Mouse (Mus musculus) liver, embryonic 16.5 days (tissue): Measurements from ENCODE around the gene Mus81. TPM values are rescaled to one million over a fixed set of nuclear protein-coding genes. Genes with fewer than 3 reads are reported as not detected.

ENCODE experiments used
- ATAC-seq: fragments of 200-750 bp; cut with Nextera tagmentation; 2 replicates; pipeline ENCODE4 v1.8.0; 2017; ENCODE audit warnings: low read depth, mild to moderate bottlenecking, moderate number of reproducible peaks, moderate library complexity
- H3K27ac ChIP-seq: fragments of 300-500 bp; sonication (generic); 2 replicates; pipeline ENCODE4 v1.5.1; 2014; ENCODE audit warnings: mild to moderate bottlenecking, low read length
- H3K27me3 ChIP-seq: fragments of 300-500 bp; sonication (generic); 2 replicates; pipeline ENCODE4 v1.6.1; 2014; ENCODE audit warnings: low read depth, low read length, mixed read lengths; ENCODE audit not compliant: control insufficient read depth, insufficient read depth
- H3K36me3 ChIP-seq: fragments of 300-500 bp; sonication (generic); 2 replicates; pipeline ENCODE4 v1.6.1; 2014; ENCODE audit warnings: mild to moderate bottlenecking; ENCODE audit not compliant: control insufficient read depth, insufficient read depth
- H3K4me1 ChIP-seq: fragments of 300-500 bp; sonication (generic); 2 replicates; pipeline ENCODE4 v1.6.1; 2014; ENCODE audit warnings: low read depth, low read length, mixed read lengths; ENCODE audit not compliant: control insufficient read depth
- H3K4me2 ChIP-seq: fragments of 300-500 bp; sonication (generic); 2 replicates; pipeline ENCODE4 v1.6.1; 2014; ENCODE audit warnings: low read depth, low read length, mixed read lengths
- H3K4me3 ChIP-seq: fragments of 300-500 bp; sonication (generic); 2 replicates; pipeline ENCODE4 v1.5.1; 2014; ENCODE audit warnings: low read depth, mild to moderate bottlenecking, low read length
- H3K9ac ChIP-seq: fragments of 300-500 bp; sonication (generic); 2 replicates; pipeline ENCODE4 v1.6.1; 2014; ENCODE audit warnings: low read depth, low read length
- H3K9me3 ChIP-seq: fragments of 300-500 bp; sonication (generic); replicated peaks from 2 replicates; pipeline ENCODE4 v1.6.1; 2016; ENCODE audit warnings: low read length; ENCODE audit not compliant: control insufficient read depth
- WGBS: fragments of 180-500 bp; shearing (Covaris S2); extraction: QIAGEN DNeasy Blood & Tissue Kit; methylation state at CpG from one replicate; pipeline ENCODE4 v1.1.7; 2014; ENCODE audit not compliant: insufficient replicate concordance; 5-methylcytosine and 5-hydroxymethylcytosine counted together
- polyA plus RNA-seq: library from polyadenylated mRNA; unstranded; fragments of >200 nt; fragmentation: Nextera tagmentation; extraction: Ambion mirVana; gene quantifications from 2 replicates; pipeline ENCODE4 v1.2.1, GENCODE M21; 2015

Mus81 gene
- polyA plus RNA-seq, 1 experiment from 2014 or later, result 15.6 TPM

GRCm38 (mm10) chr19:5445747-5446146 lies 42.5 kb downstream of the Mus81 start:
- WGBS, result 70% methylated on average over 5 of the region's 5 CpGs
- Histone ChIP-seq H3K36me3 (no peaks in the 10 kb centered on the region), H3K4me2 (no peak overlapping the region), H3K4me3 (no peak overlapping the region), H3K27ac (no peak overlapping the region), H3K9ac (no peak overlapping the region), H3K9me3 (no peaks in the 10 kb centered on the region), H3K4me1 (peaks cover 22% of the 10 kb centered on the region), H3K27me3 (peaks cover 49% of the 10 kb centered on the region)
- no peak for ATAC-seq

DNA sequence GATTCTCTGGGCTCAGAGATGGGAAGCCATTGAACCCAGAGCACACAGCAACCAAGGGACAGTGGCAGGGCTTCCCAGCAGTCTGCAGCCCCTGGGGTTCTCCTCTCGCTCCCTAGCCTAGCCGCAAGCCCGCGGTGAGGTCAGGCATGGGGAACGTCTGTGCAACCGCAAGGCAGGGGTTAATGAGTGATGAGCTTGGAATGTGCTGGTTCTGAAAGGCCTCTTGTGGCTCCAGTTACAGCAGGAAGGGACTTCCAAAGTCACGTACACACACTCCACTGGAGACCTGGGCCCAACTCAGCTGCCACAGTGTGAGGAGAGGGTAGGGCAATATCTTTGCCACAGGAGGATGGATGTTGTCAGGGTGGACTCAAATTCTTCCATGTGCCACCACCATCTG lies 43.2 kb downstream of the Mus81 start:
- H3K27me3 ChIP-seq, result peaks cover 42% of the 10 kb centered on the region
- 42% methylated on average over 7 of the region's 7 CpGs for WGBS
- H3K9ac ChIP-seq, result no peak overlapping the region
- H3K27ac ChIP-seq, result no peak overlapping the region
- H3K36me3 ChIP-seq, result no peaks in the 10 kb centered on the region
- no peak overlapping the region for H3K4me2 ChIP-seq
- peaks cover 22% of the 10 kb centered on the region for H3K4me1 ChIP-seq
- H3K9me3 ChIP-seq, result no peaks in the 10 kb centered on the region; the same call in 1 of the 2 replicates
- no peak for ATAC-seq
- H3K4me3 ChIP-seq, result no peak overlapping the region

- Histone ChIP-seq H3K4me3 (no peak overlapping the region), H3K9ac (no peak overlapping the region), H3K36me3 (no peaks in the 10 kb centered on the region), H3K27me3 (peaks cover 37% of the 10 kb centered on the region), H3K27ac (no peak overlapping the region), H3K4me1 (peaks cover 22% of the 10 kb centered on the region), H3K4me2 (no peak overlapping the region), H3K9me3 (no peaks in the 10 kb centered on the region; the same call in 1 of the 2 replicates)
- WGBS, result 49% methylated on average over 9 of the region's 9 CpGs
- no peak for ATAC-seq
Measured at GRCm38 (mm10) chr19:5444371-5444908, 43.8 kb downstream of the Mus81 start.

GRCm38 (mm10) chr19:5433951-5434350 lies 54.3 kb downstream of the Mus81 start:
- 52% methylated on average over 7 of the region's 7 CpGs for WGBS
- Histone ChIP-seq H3K9me3 (no peaks in the 10 kb centered on the region), H3K36me3 (no peaks in the 10 kb centered on the region), H3K4me3 (no peak overlapping the region; the same call in 1 of the 2 replicates), H3K27ac (no peak overlapping the region), H3K9ac (no peak overlapping the region), H3K27me3 (no peaks in the 10 kb centered on the region), H3K4me2 (peak overlapping the region; percentile 63), H3K4me1 (peaks cover 8% of the 10 kb centered on the region)
- ATAC-seq, result no peak

DNA sequence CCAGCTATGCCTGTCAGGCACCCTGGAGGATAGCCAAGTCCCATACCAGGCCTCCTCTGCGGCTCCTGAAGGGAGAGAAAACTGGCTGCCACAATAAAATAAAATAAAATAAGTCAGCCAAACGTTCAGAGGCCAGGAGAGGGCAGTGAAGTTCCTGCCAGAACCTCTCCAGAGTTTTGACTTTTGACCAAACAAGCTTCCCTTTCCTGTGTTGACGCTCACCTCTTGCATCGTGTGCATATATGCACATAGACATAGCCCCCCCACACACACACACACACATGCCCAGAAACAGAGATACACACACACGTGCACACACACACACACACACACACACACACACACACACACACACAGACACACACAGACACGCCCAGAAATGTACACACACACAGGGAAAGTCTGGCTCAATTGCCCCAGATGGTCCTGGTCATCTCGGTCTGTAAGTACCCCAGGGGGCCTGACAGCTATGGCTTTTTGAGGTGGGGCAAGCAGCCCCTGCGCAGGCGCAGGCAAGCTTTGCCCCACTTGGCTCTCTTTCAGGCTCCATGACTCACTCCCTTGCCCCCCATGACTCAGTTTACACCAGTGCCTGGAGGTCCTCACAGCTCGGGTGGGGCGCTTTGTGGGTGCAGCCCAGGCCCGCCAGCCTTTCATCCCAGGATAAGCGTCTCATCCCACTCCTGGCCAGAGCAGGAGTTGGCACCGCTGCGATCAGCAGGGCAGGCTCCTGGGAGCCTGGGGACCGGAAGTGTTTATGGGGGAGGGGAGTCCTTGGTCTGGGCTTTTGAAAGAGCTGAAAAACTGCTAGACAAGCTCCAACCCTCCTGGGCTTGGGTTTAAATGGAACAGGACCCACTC lies 55.0 kb downstream of the Mus81 start:
- H3K36me3 ChIP-seq, result no peaks in the 10 kb centered on the region
- H3K4me2 ChIP-seq, result peak overlapping the region; percentile 63
- no peaks in the 10 kb centered on the region for H3K27me3 ChIP-seq
- no peaks in the 10 kb centered on the region for H3K9me3 ChIP-seq
- peak; percentile 60 for ATAC-seq
- H3K4me1 ChIP-seq, result peaks cover 8% of the 10 kb centered on the region
- peak overlapping the region; percentile 19; the same call in 1 of the 2 replicates for H3K9ac ChIP-seq
- H3K27ac ChIP-seq, result peak overlapping the region; percentile 29; the same call in 1 of the 2 replicates
- WGBS, result 4% methylated on average over 16 of the region's 16 CpGs
- peak overlapping the region; percentile 49 for H3K4me3 ChIP-seq

Other genes starting within 250 kb of the Mus81 start
- 6.8 and 8.1 TPM in 2 replicates for gene Pacs1, start 215.3 kb downstream of the Mus81 start, polyA plus RNA-seq
- gene Sf3b2, start 192.9 kb downstream of the Mus81 start, polyA plus RNA-seq, result 103 TPM in 2 replicates
- gene Gal3st3, start 190.1 kb downstream of the Mus81 start, polyA plus RNA-seq, result 0.08 TPM in 1 of 2 replicates, not detected in the other
- not detected in 2 replicates for gene Catsper1, start 152.7 kb downstream of the Mus81 start, polyA plus RNA-seq
- 0.57 TPM in 1 of 2 replicates, not detected in the other for gene Cst6, start 138.8 kb downstream of the Mus81 start, polyA plus RNA-seq
- gene Eif1ad, start 121.7 kb downstream of the Mus81 start, polyA plus RNA-seq, result 22.4 and 23.5 TPM in 2 replicates
- gene Banf1, start 121.2 kb downstream of the Mus81 start, polyA plus RNA-seq, result 189 and 214 TPM in 2 replicates
- 23.8 and 25.8 TPM in 2 replicates for gene Sart1, start 99.7 kb downstream of the Mus81 start, polyA plus RNA-seq
- gene Tsga10ip, start 85.9 kb downstream of the Mus81 start, polyA plus RNA-seq, result 0.05 and 0.26 TPM in 2 replicates
- 61.4 and 64.5 TPM in 2 replicates for gene Drap1, start 63.4 kb downstream of the Mus81 start, polyA plus RNA-seq
- 6.1 and 7.1 TPM in 2 replicates for gene AI837181, start 63.3 kb downstream of the Mus81 start, polyA plus RNA-seq
- gene Fosl1, start 40.9 kb downstream of the Mus81 start, polyA plus RNA-seq, result not detected in 2 replicates
- gene Ccdc85b, start 30.5 kb downstream of the Mus81 start, polyA plus RNA-seq, result 0.86 and 0.97 TPM in 2 replicates
- gene Fibp, start 27.8 kb downstream of the Mus81 start, polyA plus RNA-seq, result 25.9 and 27.2 TPM in 2 replicates
- gene Ctsw, start 19.9 kb downstream of the Mus81 start, polyA plus RNA-seq, result 0.36 and 0.58 TPM in 2 replicates
- gene Efemp2, start 14.4 kb downstream of the Mus81 start, polyA plus RNA-seq, result 13.5 and 15.8 TPM in 2 replicates
- 930 and 955 TPM in 2 replicates for gene Cfl1, start 2.1 kb upstream of the Mus81 start, polyA plus RNA-seq
- 0.09 and 0.14 TPM in 2 replicates for gene 1700020D05Rik, start 15.4 kb upstream of the Mus81 start, polyA plus RNA-seq
- gene Snx32, start 22.1 kb upstream of the Mus81 start, polyA plus RNA-seq, result 5.7 and 7.2 TPM in 2 replicates
- 0.04 and 0.31 TPM in 2 replicates for gene Ovol1, start 72.2 kb upstream of the Mus81 start, polyA plus RNA-seq
- 3.5 and 4.4 TPM in 2 replicates for gene Ap5b1, start 79.6 kb upstream of the Mus81 start, polyA plus RNA-seq
- 92.2 and 115 TPM in 2 replicates for gene Rnaseh2c, start 113.5 kb upstream of the Mus81 start, polyA plus RNA-seq
- 15.9 and 16.4 TPM in 2 replicates for gene Kat5, start 121.8 kb upstream of the Mus81 start, polyA plus RNA-seq
- gene Rela, start 149.1 kb upstream of the Mus81 start, polyA plus RNA-seq, result 21.6 and 23.6 TPM in 2 replicates
- 19.7 and 22.3 TPM in 2 replicates for gene Sipa1, start 175.3 kb upstream of the Mus81 start, polyA plus RNA-seq
- gene Map3k11, start 200.3 kb upstream of the Mus81 start, polyA plus RNA-seq, result 12.9 and 15.2 TPM in 2 replicates
- 8.2 and 9.7 TPM in 2 replicates for gene Pcnx3, start 200.5 kb upstream of the Mus81 start, polyA plus RNA-seq
- 0.14 TPM in 2 replicates for gene Kcnk7, start 216.0 kb upstream of the Mus81 start, polyA plus RNA-seq
- 104 and 105 TPM in 2 replicates for gene Ehbp1l1, start 237.9 kb upstream of the Mus81 start, polyA plus RNA-seq
- gene Fam89b, start 241.3 kb upstream of the Mus81 start, polyA plus RNA-seq, result 29.7 and 32.5 TPM in 2 replicates